Mouse (Mus musculus) left cerebral cortex, postnatal 4 days (tissue): ENCODE data around the gene Hoxa6. TPM values are rescaled to one million over a fixed set of nuclear protein-coding genes. Genes with fewer than 3 reads are reported as not detected.
A peak's percentile ranks its signal among the peaks of the same experiment; 100 is the strongest.

Experiments used
- DNase-seq: peaks from one replicate; pipeline ENCODE4 v3.0.0-alpha.2; 2022
- intact Hi-C: fragments of 180-260 bp; cut with DNase I; formaldehyde crosslinking; loops from one replicate; pipeline ENCODE4 v1.15.1; 2025
- total RNA-seq, 2 experiments: library from RNA; stranded (reverse); gene quantifications; 2 replicates each; pipeline ENCODE4 v1.2.3; 2021

The Hoxa6 gene
- total RNA-seq, 2 experiments from 2014 or later = not detected

- no peak for DNase-seq
- intact Hi-C loops = no loop called here
Observed at GRCm38 (mm10) chr6:52183311-52184080, 25.0 kb downstream of the Hoxa6 start.

- no peak for DNase-seq
- intact Hi-C loops = no loop called here
Observed at GRCm38 (mm10) chr6:52182793-52183192, 25.7 kb downstream of the Hoxa6 start.

DNA sequence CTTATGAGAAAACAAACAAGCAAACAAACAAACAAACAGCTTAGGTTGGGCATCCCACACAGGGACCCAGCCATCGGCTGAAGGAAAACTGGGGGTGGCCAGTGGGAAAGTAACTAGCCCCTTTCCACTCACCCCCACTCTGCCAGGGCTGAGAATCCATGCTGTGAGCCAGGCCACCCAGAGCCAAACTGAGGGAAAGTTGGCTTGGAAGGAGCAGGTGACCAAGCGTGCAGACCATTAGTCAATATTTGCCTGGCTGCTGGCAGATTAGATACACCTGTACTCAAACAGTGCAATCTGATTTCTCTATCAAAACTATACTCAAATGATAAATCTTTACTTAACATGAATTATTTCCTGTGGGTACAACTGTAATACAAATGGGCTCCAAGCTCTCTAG is 26.5 kb downstream of the Hoxa6 start:
- no peak for DNase-seq
- intact Hi-C loops = no loop called here

- intact Hi-C loops = no loop called here
- no peak for DNase-seq
Observed at GRCm38 (mm10) chr6:52180726-52181125, 27.8 kb downstream of the Hoxa6 start.

DNA sequence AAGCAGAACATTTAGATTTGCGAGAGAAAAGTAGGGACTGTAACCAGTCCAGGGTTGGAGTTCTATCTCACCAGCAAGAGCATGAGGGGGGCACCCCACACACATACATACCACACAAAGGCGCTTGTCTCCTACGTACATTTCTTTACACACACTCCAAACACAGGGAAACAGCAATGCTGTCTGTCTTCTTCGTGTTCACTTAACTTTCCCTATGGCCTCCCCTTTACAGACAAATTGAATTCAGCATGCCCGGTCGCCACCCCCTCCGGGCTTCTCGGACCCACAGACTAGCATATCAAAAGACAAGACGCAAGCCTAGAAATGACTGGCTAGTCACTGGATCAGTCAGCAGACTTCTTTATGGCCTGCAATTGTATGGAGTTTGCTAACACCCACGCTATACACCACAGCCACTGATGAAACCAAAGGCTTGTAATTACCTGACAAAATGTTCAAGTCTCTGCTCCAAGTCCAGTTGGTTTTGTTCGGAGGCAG is 28.3 kb downstream of the Hoxa6 start:
- no peak for DNase-seq
- intact Hi-C loops = no loop called here

- DNase-seq = no peak
- intact Hi-C loops = no loop called here
Observed at GRCm38 (mm10) chr6:52179690-52180089, 28.8 kb downstream of the Hoxa6 start.

DNA sequence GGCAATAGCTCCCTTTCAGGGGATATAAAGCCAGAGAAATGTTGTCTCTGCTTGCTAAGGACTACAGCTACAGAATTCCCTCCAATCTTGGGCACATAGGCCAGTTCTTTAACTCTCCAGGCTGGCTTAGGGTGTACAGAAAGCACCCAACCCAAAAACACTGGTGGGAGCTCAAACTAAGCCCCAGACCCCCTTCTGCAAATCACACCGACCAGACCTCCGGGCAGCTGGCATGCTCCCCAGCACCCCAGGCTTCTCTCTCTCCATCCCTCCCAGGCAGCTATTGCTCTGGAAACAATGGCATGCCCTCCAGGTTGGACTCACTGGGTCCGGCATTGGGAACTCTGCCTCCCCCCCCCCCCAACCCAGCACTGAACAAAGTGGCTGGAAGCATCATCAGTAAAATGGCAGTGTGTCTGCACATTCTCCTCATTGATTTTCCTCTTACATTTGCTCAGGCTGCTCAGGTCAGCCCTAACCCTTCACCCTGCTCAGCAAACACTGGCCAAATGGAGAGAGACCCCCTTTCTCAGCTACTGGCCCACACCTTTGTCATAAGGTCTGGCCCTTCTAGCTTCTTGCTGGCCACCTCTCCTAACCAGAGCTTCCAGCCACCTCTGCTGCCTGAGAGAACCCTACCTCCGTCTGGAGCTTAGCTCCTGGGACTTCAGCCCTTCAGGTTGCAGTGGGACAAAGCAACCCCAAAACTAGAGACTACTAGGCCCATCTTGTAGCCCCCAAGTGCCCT is 29.4 kb downstream of the Hoxa6 start:
- intact Hi-C loops = no loop called here
- DNase-seq = no peak

- intact Hi-C loops = no loop called here
- no peak for DNase-seq
Observed at GRCm38 (mm10) chr6:52177806-52178205, 30.7 kb downstream of the Hoxa6 start.

- intact Hi-C loops = no loop called here
- no peak for DNase-seq
Observed at GRCm38 (mm10) chr6:52177061-52177735, 31.3 kb downstream of the Hoxa6 start, which contains the start of gene 5730596B20Rik. TSS of gene 5730596B20Rik (plus strand) at chr6:52177498.

DNA sequence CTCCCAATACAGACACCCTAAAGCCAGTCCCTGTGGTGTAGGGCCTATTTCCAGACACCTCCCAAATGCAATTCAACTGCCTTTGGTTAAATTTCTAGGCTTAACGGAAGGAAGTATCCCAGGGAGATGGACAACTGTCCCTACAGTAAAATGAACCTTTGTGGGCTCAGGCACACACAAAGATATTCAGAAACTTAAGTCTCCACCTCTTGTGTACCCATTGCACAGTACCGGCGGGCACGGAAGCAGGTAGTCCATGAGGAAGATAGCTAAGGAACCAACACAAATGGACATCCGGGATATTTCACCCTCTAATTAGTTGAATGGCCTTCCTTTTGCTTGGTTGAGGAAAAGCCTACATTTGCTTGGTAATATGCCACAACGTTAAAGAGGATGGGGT is 32.1 kb downstream of the Hoxa6 start:
- no peak for DNase-seq
- intact Hi-C loops = no loop called here

GRCm38 (mm10) chr6:52175864-52176263 is 32.7 kb downstream of the Hoxa6 start:
- no peak for DNase-seq

GRCm38 (mm10) chr6:52174968-52175751 is 33.4 kb downstream of the Hoxa6 start:
- DNase-seq = no peak
- intact Hi-C loops = no loop called here

More at GRCm38 (mm10) chr6:52175864-52176263, 32.7 kb downstream of the Hoxa6 start:
- intact Hi-C loops = no loop called here

DNA sequence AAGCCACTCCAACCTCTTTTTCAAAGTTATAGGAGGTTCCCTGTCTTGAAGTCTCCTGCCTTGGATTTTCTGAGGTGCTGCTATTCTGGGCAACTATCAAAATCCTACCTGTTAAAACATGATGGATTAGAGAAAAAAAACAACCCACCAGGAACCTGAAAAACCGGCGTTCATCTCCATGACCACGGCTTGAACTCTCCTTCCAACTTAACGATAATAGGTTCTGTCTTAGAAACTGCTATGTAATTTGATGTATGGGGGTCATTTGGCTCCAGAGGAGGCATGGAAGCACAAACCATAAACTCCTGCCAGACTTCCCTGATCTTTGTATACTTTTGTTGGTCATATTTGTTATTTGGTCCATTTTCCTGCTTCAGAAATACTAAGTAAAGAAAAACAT is 34.9 kb downstream of the Hoxa6 start:
- intact Hi-C loops = no loop called here
- DNase-seq = no peak

DNA sequence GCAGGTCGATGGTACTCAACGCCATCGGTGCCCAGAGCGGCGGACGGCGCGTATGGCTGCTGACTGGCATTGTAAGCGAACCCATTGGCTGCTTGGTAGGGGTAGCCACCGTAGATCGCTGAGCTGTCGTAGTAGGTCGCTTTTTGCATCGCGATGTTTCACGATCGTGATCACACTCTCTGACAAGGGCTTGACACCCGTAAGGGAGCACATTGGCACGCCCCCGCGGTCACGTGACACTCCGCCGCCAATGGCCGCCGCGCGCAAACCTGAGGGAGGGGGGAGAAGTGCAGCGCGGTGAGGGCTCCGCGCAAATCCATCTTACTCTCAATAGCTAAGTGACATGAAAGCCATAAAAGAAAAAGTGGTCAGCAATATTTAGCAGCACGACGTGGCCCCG is 36.0 kb downstream of the Hoxa6 start:
- peak; percentile 57 for DNase-seq

DNA sequence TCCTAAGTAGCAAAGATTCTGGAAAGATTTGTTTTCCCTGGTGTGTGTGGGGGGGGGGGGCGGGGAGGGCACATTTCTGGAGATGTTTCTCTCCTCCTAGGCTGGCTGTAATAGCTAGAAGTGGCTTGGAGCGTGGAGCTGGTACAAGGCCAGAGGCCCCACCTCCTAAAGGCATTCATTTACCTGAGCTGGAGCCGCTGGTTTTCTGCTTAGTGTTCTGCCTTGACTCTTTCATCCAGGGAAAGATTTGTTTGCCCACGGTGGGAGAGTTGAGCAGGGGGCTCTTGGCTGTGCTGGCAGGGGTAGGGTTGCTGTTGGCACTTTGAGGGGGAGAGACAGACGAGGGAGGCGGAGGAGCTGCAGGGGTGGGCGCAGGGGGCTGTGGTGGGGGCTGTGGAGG is 36.6 kb downstream of the Hoxa6 start:
- intact Hi-C loops = no loop called here
- no peak for DNase-seq

More for the DNA sequence above, 36.0 kb downstream of the Hoxa6 start:
- intact Hi-C loops = no loop called here

DNA sequence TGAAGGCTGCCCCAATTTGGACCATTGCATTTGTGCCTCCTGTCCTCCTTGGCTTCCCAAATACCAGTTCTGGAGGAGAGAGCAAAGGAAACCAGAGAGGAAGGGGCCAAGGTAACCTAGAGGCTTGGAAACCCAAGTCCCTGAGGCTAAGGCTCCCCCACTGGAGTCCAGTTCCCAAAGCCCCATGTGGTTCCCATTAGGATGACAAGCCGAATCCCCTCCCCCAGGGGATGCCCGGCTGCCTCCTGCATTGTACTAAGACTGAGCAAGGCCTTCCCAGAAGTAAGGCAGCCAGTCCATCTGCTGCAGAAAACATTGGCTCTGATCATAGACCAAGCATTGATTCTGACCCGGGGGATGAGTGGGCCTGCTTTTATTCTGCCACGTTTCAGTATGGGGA is 37.2 kb downstream of the Hoxa6 start:
- DNase-seq = no peak
- intact Hi-C loops = no loop called here

- intact Hi-C loops = no loop called here
- no peak for DNase-seq
Observed at GRCm38 (mm10) chr6:52170898-52171223, 37.7 kb downstream of the Hoxa6 start.

- no peak for DNase-seq
- intact Hi-C loops = no loop called here
Observed at GRCm38 (mm10) chr6:52170166-52170897, 38.2 kb downstream of the Hoxa6 start.

DNA sequence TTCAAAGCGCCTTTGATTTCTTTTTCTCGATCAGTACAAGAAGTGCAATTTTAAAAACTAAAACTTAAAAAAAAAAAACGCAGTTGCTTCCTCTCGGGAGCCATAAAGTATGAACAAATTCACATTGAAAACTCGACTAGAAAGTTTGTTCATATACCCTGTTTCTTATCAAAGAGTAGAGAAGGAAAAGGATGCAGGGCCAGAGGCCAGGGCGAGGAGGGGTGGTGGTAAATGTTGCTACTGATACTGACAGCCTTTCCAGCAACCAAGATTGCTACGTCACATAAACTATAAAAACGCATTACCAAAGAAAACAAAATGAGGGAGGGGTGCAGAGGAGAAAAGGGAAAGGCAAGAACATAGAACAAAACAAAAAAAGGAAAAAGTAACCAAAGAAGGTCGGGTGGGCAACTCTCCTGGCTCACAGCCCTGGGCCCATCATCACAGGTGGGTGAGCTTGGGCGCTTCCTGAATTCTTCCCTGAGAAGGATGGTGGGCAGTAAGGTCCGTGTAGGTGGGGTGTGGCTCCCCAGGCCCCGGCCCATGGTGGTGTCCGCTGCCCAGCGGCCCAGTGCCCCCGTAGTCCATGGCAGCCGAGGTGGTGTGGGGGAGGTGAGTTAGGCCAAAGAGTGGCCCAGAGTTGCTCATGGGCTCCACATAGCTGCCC is 38.9 kb downstream of the Hoxa6 start:
- intact Hi-C loops = no loop called here
- DNase-seq = no peak
